Mouse (Mus musculus) lung, embryonic 14.5 days (tissue): Measurements from ENCODE around the gene Plxna1. TPM values are rescaled to one million over a fixed set of nuclear protein-coding genes. Genes with fewer than 3 reads are reported as not detected.

Experiments used
- ATAC-seq: fragments of 200-750 bp; cut with Nextera tagmentation; 2 replicates; pipeline ENCODE4 v1.8.0; 2017; ENCODE audit warnings: mild to moderate bottlenecking, moderate TSS enrichment, moderate library complexity; ENCODE audit not compliant: insufficient read depth
- DNase-seq: peaks from one replicate; pipeline ENCODE4 v3.0.0-alpha.2; 2015
- H3K27ac ChIP-seq: fragments of 300-500 bp; sonication (generic); 2 replicates; pipeline ENCODE4 v1.5.1; 2014; ENCODE audit warnings: low read depth, mild to moderate bottlenecking, moderate library complexity
- H3K27me3 ChIP-seq: fragments of 300-500 bp; sonication (generic); 2 replicates; pipeline ENCODE4 v1.6.1; 2014; ENCODE audit warnings: low read length, control low read depth; ENCODE audit not compliant: insufficient read depth
- H3K36me3 ChIP-seq: fragments of 300-500 bp; sonication (generic); 2 replicates; pipeline ENCODE4 v1.6.1; 2014; ENCODE audit warnings: control low read depth; ENCODE audit not compliant: insufficient read depth
- H3K4me1 ChIP-seq: fragments of 300-500 bp; sonication (generic); 2 replicates; pipeline ENCODE4 v1.6.1; 2014; ENCODE audit warnings: antibody characterized with exemption, control low read depth; ENCODE audit not compliant: insufficient read depth
- H3K4me2 ChIP-seq: fragments of 300-500 bp; sonication (generic); 2 replicates; pipeline ENCODE4 v1.6.1; 2014; ENCODE audit warnings: mild to moderate bottlenecking
- H3K4me3 ChIP-seq: fragments of 300-500 bp; sonication (generic); 2 replicates; pipeline ENCODE4 v1.5.1; 2014; ENCODE audit warnings: low read depth, low read length
- H3K9ac ChIP-seq: fragments of 300-500 bp; sonication (generic); 2 replicates; pipeline ENCODE4 v1.6.1; 2014
- H3K9me3 ChIP-seq: fragments of 300-500 bp; sonication (generic); 2 replicates; pipeline ENCODE4 v1.6.1; 2016; ENCODE audit warnings: low read depth, low read length, control low read depth
- CTCF ChIP-seq: IDR thresholded peaks from 2 replicates; pipeline ENCODE4 v1.5.1; 2016; ENCODE audit warnings: antibody characterized with exemption, low read depth
- WGBS: fragments of 180-500 bp; shearing (Covaris S2); extraction: QIAGEN DNeasy Blood & Tissue Kit; methylation state at CpG from one replicate; pipeline ENCODE4 v1.1.7; 2014; 5-methylcytosine and 5-hydroxymethylcytosine counted together
- polyA plus RNA-seq: library from polyadenylated mRNA; unstranded; fragments of >200 nt; fragmentation: Nextera tagmentation; extraction: Ambion mirVana; gene quantifications from 2 replicates; pipeline ENCODE4 v1.2.1, GENCODE M21; 2014

The Plxna1 gene
- polyA plus RNA-seq, 1 experiment from 2014 or later, result 32.2 TPM

GRCm38 (mm10) chr6:89310236-89310635, 52.2 kb downstream of the Plxna1 start:
- H3K4me1 ChIP-seq, result no peaks in the 10 kb centered on the region
- H3K36me3 ChIP-seq, result no peaks in the 10 kb centered on the region
- TF ChIP-seq CTCF, result no peak
- H3K27ac ChIP-seq, result no peak overlapping the region
- ATAC-seq (no peak), DNase-seq (no peak)
- H3K4me3 ChIP-seq, result no peak overlapping the region
- H3K9ac ChIP-seq, result no peak overlapping the region
- no peak overlapping the region for H3K4me2 ChIP-seq
- H3K9me3 ChIP-seq, result peaks cover 5% of the 10 kb centered on the region; the same call in 1 of the 2 replicates
- WGBS, result 53% methylated on average over 9 of the region's 9 CpGs
- H3K27me3 ChIP-seq, result no peaks in the 10 kb centered on the region

DNA sequence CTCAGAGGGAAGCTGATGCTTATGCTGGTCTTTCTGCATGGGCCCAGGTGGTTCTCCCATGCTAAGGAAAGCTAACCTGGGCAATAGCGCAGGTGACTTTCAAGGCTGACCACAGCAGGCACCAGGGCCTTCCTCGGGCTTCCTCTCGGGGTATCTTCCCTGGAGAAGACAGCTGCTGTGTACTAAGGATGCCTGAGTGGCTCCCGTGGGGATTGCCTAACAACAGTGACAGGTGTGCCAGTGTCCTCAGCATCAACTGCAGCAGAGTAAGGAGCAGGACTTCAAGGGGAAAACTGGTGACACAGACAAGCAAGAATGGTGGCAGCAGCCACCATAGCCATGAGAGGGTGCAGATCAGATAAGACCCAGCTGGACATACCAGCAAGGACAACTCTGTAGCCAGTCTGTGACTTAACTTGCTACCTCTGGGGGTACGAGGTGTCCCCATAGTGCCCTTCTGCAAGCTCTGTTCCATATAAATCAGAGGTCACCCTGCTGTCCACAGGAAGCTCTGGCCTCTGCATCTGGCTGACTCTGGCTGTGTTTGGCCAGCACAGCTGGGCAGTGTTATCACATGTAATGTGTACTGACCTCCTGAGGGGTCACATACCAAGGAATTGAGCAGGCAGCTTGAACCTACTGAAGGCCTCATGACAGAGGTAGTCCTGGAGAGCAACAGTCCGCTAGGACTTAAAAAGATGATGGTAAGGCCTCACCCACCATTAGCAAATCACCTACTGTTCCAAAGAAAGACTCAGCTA, 54.0 kb downstream of the Plxna1 start:
- TF ChIP-seq CTCF, result no peak
- H3K36me3 ChIP-seq, result no peaks in the 10 kb centered on the region
- no peaks in the 10 kb centered on the region for H3K4me1 ChIP-seq
- H3K27me3 ChIP-seq, result no peaks in the 10 kb centered on the region
- ATAC-seq (no peak), DNase-seq (no peak)
- H3K9ac ChIP-seq, result no peak overlapping the region
- no peak overlapping the region for H3K4me2 ChIP-seq
- 46% methylated on average over 6 of the region's 6 CpGs for WGBS
- H3K4me3 ChIP-seq, result no peak overlapping the region
- no peak overlapping the region for H3K27ac ChIP-seq
- peaks cover 5% of the 10 kb centered on the region; the same call in 1 of the 2 replicates for H3K9me3 ChIP-seq

DNA sequence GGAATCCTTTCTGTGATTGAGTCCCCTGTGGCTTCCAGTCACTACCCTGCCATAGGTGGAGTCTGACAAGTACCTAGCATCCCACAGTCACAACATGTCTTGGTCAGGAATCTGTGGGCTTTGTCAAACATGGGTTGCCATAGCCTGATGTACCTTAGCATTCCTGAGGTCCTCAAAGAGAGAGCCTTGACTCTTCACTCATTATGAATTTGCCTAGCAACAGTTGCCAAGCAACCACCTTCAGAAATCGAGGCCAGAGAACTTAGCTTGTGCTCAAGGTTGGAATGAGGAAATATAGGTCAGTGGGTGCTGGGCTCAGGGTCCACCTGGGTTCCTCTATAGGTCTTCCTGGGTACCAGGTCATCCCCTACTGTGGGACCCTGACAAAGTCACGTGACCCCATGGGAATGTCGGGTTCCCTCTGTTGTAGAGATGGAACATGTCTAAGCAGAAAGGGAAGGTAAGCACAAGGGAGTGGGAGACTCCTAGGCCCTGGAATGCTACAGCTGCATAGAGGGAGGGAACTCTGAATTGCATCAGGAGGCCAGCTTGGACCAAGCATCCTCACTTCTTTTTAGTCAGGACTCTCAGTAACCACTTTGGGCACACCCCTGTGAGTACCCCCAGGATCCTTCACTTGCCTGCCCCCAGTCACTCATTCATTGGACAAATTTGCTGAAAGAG, 57.9 kb downstream of the Plxna1 start:
- Histone ChIP-seq H3K4me1 (no peaks in the 10 kb centered on the region), H3K4me2 (no peak overlapping the region), H3K9me3 (peaks cover 5% of the 10 kb centered on the region; the same call in 1 of the 2 replicates), H3K36me3 (no peaks in the 10 kb centered on the region), H3K27me3 (no peaks in the 10 kb centered on the region), H3K9ac (no peak overlapping the region), H3K4me3 (no peak overlapping the region), H3K27ac (no peak overlapping the region)
- TF ChIP-seq CTCF, result no peak
- WGBS, result 71% methylated on average over 3 of the region's 3 CpGs
- ATAC-seq (0 out of 2 replicates have a peak, but pooled peaks have one; percentile 14), DNase-seq (peak; percentile 57)

DNA sequence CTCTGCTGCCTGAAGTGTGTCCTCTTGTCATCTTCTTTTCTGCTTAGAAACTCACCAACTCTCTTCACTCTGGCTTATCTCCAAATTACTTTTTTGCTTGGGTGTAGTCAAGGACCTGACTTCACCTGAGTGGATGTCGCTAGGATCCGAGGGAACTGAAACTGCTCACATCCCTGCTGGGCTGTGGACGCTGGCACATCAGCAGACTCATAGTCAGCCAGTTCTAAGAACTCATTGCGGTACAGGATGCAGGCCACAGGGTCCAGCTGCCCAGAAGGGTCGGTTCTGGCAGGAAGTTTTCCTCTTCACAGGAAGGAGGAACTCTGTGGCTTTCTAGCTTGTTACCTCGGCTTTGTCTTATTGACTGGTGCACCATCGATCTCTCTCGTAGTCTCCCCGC, 62.6 kb downstream of the Plxna1 start:
- 54% methylated on average over 9 of the region's 9 CpGs for WGBS
- DNase-seq (no peak), ATAC-seq (no peak)
- Histone ChIP-seq H3K36me3 (no peaks in the 10 kb centered on the region), H3K4me1 (no peaks in the 10 kb centered on the region), H3K27me3 (no peaks in the 10 kb centered on the region), H3K4me3 (no peak overlapping the region), H3K9me3 (no peaks in the 10 kb centered on the region), H3K9ac (no peak overlapping the region), H3K4me2 (no peak overlapping the region), H3K27ac (no peak overlapping the region)
- TF ChIP-seq CTCF, result no peak

DNA sequence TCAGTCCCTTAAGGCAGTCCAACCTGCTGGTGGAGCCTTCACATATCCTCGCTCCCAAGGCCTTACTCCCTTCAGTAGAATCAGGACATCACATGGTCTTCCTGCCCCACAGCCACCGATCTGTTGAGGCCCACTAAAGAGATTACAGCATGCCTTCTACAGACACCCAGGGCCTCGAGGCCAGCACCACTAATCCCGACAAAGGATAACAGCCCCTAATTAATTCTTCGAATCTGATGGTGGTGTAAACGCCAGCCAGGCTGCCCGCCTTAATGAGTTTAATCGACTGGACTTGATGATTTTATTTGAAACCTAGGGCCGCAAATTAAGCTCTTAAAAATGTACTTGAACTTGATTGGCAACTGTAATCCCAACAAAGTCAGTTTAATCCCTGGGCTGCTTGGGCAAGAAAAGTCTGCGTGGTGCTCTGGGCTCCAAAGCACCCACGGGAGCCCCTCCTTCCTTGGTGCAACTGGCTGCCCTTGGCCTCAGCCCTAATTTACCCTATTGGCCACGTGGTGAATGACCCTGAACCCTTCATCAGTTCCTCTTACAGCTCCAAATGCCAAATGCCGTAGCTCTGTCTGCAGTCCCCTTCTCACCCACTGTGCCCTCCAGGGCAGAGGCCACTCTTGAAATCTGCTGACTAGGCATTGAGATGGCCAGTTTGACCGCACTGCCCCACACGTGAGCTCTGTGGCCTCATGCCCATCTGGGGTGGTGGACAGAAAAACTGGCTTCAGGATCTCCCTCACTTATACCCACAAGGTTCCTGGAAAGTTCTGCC, 65.3 kb downstream of the Plxna1 start:
- Histone ChIP-seq H3K9me3 (no peaks in the 10 kb centered on the region), H3K4me3 (no peak overlapping the region), H3K4me2 (no peak overlapping the region), H3K27ac (no peak overlapping the region), H3K4me1 (no peaks in the 10 kb centered on the region), H3K27me3 (no peaks in the 10 kb centered on the region), H3K9ac (no peak overlapping the region), H3K36me3 (no peaks in the 10 kb centered on the region)
- ATAC-seq, result no peak
- DNase-seq, result no peak
- TF ChIP-seq CTCF, result no peak
- WGBS, result 68% methylated on average over 15 of the region's 15 CpGs

GRCm38 (mm10) chr6:89296001-89296709, 66.3 kb downstream of the Plxna1 start:
- Histone ChIP-seq H3K36me3 (no peaks in the 10 kb centered on the region), H3K9ac (no peak overlapping the region), H3K4me2 (no peak overlapping the region), H3K9me3 (no peaks in the 10 kb centered on the region), H3K27me3 (no peaks in the 10 kb centered on the region), H3K4me1 (no peaks in the 10 kb centered on the region), H3K27ac (no peak overlapping the region), H3K4me3 (no peak overlapping the region)
- ATAC-seq, result no peak
- 84% methylated on average over 8 of the region's 8 CpGs for WGBS
- DNase-seq, result no peak
- TF ChIP-seq CTCF, result no peak
